Mouse (Mus musculus) hindbrain, embryonic 11.5 days (tissue): ENCODE results near the gene Strbp. TPM values are rescaled to one million over a fixed set of nuclear protein-coding genes. Genes with fewer than 3 reads are reported as not detected.

Experiments used
- ATAC-seq: fragments of 200-750 bp; cut with Nextera tagmentation; 2 replicates; pipeline ENCODE4 v1.8.0; 2017; ENCODE audit warnings: mild to moderate bottlenecking, moderate TSS enrichment, moderate library complexity; ENCODE audit not compliant: low FRiP score
- DNase-seq: peaks from one replicate; pipeline ENCODE4 v3.0.0-alpha.2; 2015; ENCODE audit warnings: low spot score
- H3K27ac ChIP-seq: fragments of 300-500 bp; sonication (generic); 2 replicates; pipeline ENCODE4 v1.5.1; 2014; ENCODE audit warnings: mild to moderate bottlenecking, low read depth, low read length
- H3K27me3 ChIP-seq: fragments of 300-500 bp; sonication (generic); 2 replicates; pipeline ENCODE4 v1.6.1; 2014; ENCODE audit warnings: mild to moderate bottlenecking, low read length, moderate library complexity, mixed read lengths; ENCODE audit not compliant: control insufficient read depth, insufficient read depth
- H3K36me3 ChIP-seq: fragments of 300-500 bp; sonication (generic); 2 replicates; pipeline ENCODE4 v1.6.1; 2014; ENCODE audit warnings: mild to moderate bottlenecking, low read length, moderate library complexity, mixed read lengths; ENCODE audit not compliant: control insufficient read depth, insufficient read depth
- H3K4me1 ChIP-seq: fragments of 300-500 bp; sonication (generic); replicated peaks from 2 replicates; pipeline ENCODE4 v1.6.1; 2014; ENCODE audit warnings: low read length, mixed read lengths; ENCODE audit not compliant: control insufficient read depth, insufficient read depth
- H3K4me2 ChIP-seq: fragments of 300-500 bp; sonication (generic); replicated peaks from 2 replicates; pipeline ENCODE4 v1.6.1; 2014; ENCODE audit warnings: mild to moderate bottlenecking, low read depth, low read length
- H3K4me3 ChIP-seq: fragments of 300-500 bp; sonication (generic); 2 replicates; pipeline ENCODE4 v1.5.1; 2014; ENCODE audit warnings: low read depth, low read length
- H3K9ac ChIP-seq: fragments of 300-500 bp; sonication (generic); 2 replicates; pipeline ENCODE4 v1.6.1; 2014; ENCODE audit warnings: low read depth, low read length
- H3K9me3 ChIP-seq: fragments of 300-500 bp; sonication (generic); 2 replicates; pipeline ENCODE4 v1.6.1; 2016; ENCODE audit warnings: low read length; ENCODE audit not compliant: control insufficient read depth
- WGBS: fragments of 180-500 bp; shearing (Covaris S2); extraction: QIAGEN DNeasy Blood & Tissue Kit; methylation state at CpG from one replicate; pipeline ENCODE4 v1.1.7; 2014; 5-methylcytosine and 5-hydroxymethylcytosine counted together
- polyA plus RNA-seq: library from polyadenylated mRNA; unstranded; fragments of >200 nt; fragmentation: Nextera tagmentation; extraction: Ambion mirVana; gene quantifications from 2 replicates; pipeline ENCODE4 v1.2.1, GENCODE M21; 2014

The Strbp gene
- polyA plus RNA-seq, 1 experiment from 2014 or later: 101 TPM

DNA sequence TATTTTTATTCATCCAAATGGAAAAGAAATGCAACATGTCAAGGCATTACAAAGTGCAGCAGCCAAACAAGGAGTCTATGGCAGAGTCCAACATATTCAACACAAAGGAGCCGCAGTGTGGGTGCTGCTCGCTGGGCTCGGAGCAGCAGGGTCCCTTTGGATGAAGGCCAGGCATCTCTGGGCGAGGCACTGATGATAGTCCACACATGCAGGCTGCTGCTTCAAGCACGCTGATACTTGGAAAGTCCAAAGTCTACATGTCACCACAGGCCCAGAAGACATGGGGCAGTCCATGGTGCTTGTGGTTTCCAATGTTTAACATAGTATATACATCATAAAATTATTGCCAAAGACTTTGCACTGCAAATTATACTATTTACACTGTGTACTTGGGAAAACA is 133.8 kb downstream of the Strbp start:
- 94% methylated on average over 5 of the region's 5 CpGs for WGBS
- Histone ChIP-seq H3K4me1 (no peaks in the 10 kb centered on the region), H3K27ac (no peak overlapping the region), H3K27me3 (no peaks in the 10 kb centered on the region), H3K4me3 (no peak overlapping the region), H3K4me2 (no peak overlapping the region), H3K9me3 (no peaks in the 10 kb centered on the region), H3K9ac (no peak overlapping the region), H3K36me3 (0 out of 2 replicates have a peak, but pooled peaks cover 2% of the 10 kb centered on the region)
- DNase-seq (no peak), ATAC-seq (no peak)

DNA sequence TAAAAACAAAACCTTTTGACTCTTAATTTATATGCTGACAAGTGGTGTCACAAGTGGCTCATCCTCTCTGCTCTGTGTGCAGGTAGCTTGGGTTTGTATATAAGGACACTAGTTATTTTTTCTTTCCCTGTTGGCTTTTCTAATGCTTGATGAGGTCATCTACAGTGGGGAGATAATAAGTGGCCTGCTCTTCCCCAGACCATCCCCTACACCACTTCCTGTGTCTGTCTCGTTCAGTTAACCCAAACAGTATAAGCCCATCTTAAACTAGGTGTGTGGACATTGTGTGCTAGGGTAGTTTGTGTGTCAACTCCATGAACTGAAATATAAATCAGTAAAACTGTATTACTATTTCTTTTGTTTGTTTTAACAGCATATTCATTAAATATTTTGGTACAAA is 137.6 kb downstream of the Strbp start:
- 85% methylated on average over 1 of the region's 1 CpGs for WGBS
- no peak overlapping the region for H3K9ac ChIP-seq
- no peak overlapping the region for H3K4me3 ChIP-seq
- ATAC-seq (no peak), DNase-seq (no peak)
- H3K9me3 ChIP-seq: no peaks in the 10 kb centered on the region
- peaks cover 13% of the 10 kb centered on the region; the same call in 1 of the 2 replicates for H3K36me3 ChIP-seq
- H3K4me1 ChIP-seq: no peaks in the 10 kb centered on the region
- H3K4me2 ChIP-seq: no peak overlapping the region
- no peaks in the 10 kb centered on the region for H3K27me3 ChIP-seq
- H3K27ac ChIP-seq: no peak overlapping the region

GRCm38 (mm10) chr2:37565579-37565978 is 138.1 kb downstream of the Strbp start:
- Histone ChIP-seq H3K9ac (no peak overlapping the region), H3K27ac (no peak overlapping the region), H3K4me3 (no peak overlapping the region), H3K9me3 (no peaks in the 10 kb centered on the region), H3K4me1 (no peaks in the 10 kb centered on the region), H3K27me3 (no peaks in the 10 kb centered on the region), H3K36me3 (peaks cover 13% of the 10 kb centered on the region; the same call in 1 of the 2 replicates), H3K4me2 (no peak overlapping the region)
- ATAC-seq (no peak), DNase-seq (no peak)
- WGBS: 82% methylated on average over 2 of the region's 2 CpGs

DNA sequence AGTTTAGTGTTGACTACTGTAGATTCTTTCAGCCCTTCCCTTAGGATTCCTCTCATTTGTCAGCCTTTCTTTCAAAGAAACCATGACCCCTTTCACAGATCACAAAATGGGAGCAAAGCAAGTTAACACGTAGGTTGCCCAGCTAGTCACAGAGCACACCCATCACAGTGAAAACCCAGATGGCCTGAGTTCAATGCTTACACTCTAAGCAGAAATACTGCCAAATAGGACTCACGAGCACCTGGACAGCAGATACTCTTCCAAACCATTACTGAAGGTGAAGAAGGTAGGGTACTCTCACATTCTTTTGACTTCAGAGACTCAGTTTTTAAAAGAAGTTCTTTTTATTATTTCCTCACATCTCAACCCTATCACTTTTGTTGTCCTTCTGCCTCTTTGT is 147.3 kb downstream of the Strbp start:
- no peak overlapping the region for H3K4me3 ChIP-seq
- DNase-seq: no peak
- peaks cover 5% of the 10 kb centered on the region; the same call in 1 of the 2 replicates for H3K36me3 ChIP-seq
- H3K27ac ChIP-seq: no peak overlapping the region
- 64% methylated on average over 2 of the region's 2 CpGs for WGBS
- ATAC-seq: no peak
- no peaks in the 10 kb centered on the region for H3K4me1 ChIP-seq
- no peak overlapping the region for H3K4me2 ChIP-seq
- no peaks in the 10 kb centered on the region for H3K27me3 ChIP-seq
- H3K9ac ChIP-seq: no peak overlapping the region
- H3K9me3 ChIP-seq: no peaks in the 10 kb centered on the region

DNA sequence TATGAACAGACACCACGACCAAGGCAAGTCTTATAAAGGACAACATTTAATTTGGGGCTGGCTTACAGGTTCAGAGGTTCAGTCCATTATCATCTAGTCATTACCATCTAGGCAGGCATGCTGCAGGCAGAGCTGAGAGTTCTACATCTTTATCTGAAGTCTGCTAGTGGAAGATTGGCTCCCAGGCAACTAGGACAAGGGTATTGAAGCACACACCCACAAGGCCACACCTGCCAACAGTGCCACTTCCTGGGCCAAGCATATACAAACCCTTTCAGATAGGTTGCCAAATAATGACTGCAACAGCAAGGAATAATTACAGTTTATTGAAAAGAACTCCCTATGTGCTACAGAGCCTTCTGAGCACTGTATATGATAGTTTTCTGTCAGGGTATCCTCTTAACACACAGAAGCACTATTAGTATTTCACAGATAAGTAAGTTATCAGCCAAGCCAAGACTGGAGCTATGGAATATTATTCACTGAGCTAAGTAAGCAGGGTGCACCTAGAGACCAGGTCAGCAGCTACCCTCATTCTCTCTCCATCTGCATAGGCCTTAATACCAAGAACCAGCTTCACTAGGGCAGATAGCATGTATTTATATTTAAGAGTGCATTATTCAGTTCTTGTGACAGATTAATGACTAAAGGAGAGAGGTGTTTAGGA is 154.2 kb downstream of the Strbp start:
- DNase-seq (no peak), ATAC-seq (no peak)
- H3K9me3 ChIP-seq: no peaks in the 10 kb centered on the region
- H3K27me3 ChIP-seq: no peaks in the 10 kb centered on the region
- H3K27ac ChIP-seq: no peak overlapping the region
- H3K4me1 ChIP-seq: no peaks in the 10 kb centered on the region
- no peak overlapping the region for H3K4me2 ChIP-seq
- no peaks in the 10 kb centered on the region for H3K36me3 ChIP-seq
- no peak overlapping the region for H3K9ac ChIP-seq
- 90% methylated on average over 1 of the region's 1 CpGs for WGBS
- no peak overlapping the region for H3K4me3 ChIP-seq

GRCm38 (mm10) chr2:37531639-37532038 is 172.0 kb downstream of the Strbp start:
- H3K27me3 ChIP-seq: no peaks in the 10 kb centered on the region
- no peaks in the 10 kb centered on the region for H3K4me1 ChIP-seq
- no peak for DNase-seq
- no peaks in the 10 kb centered on the region for H3K36me3 ChIP-seq
- no peak overlapping the region for H3K4me2 ChIP-seq
- H3K27ac ChIP-seq: no peak overlapping the region
- no peaks in the 10 kb centered on the region for H3K9me3 ChIP-seq
- 90% methylated on average over 3 of the region's 3 CpGs for WGBS
- no peak overlapping the region for H3K4me3 ChIP-seq
- no peak for ATAC-seq
- no peak overlapping the region for H3K9ac ChIP-seq

GRCm38 (mm10) chr2:37530766-37531165 is 172.9 kb downstream of the Strbp start:
- Histone ChIP-seq H3K36me3 (no peaks in the 10 kb centered on the region), H3K9me3 (no peaks in the 10 kb centered on the region), H3K4me1 (no peaks in the 10 kb centered on the region), H3K9ac (no peak overlapping the region), H3K27me3 (no peaks in the 10 kb centered on the region), H3K4me2 (no peak overlapping the region), H3K27ac (no peak overlapping the region), H3K4me3 (no peak overlapping the region)
- 95% methylated on average over 1 of the region's 1 CpGs for WGBS
- DNase-seq (no peak), ATAC-seq (no peak)

- no peak overlapping the region for H3K4me2 ChIP-seq
- ATAC-seq (no peak), DNase-seq (no peak)
- 96% methylated on average over 2 of the region's 2 CpGs for WGBS
- H3K27ac ChIP-seq: no peak overlapping the region
- H3K27me3 ChIP-seq: no peaks in the 10 kb centered on the region
- no peaks in the 10 kb centered on the region for H3K4me1 ChIP-seq
- no peak overlapping the region for H3K4me3 ChIP-seq
- H3K9me3 ChIP-seq: no peaks in the 10 kb centered on the region
- no peaks in the 10 kb centered on the region for H3K36me3 ChIP-seq
- H3K9ac ChIP-seq: no peak overlapping the region
Observed at GRCm38 (mm10) chr2:37529397-37529796, 174.3 kb downstream of the Strbp start.

GRCm38 (mm10) chr2:37527587-37527986 is 176.1 kb downstream of the Strbp start:
- H3K9me3 ChIP-seq: no peaks in the 10 kb centered on the region
- ATAC-seq: no peak
- H3K4me2 ChIP-seq: no peak overlapping the region
- no peaks in the 10 kb centered on the region for H3K4me1 ChIP-seq
- H3K9ac ChIP-seq: no peak overlapping the region
- H3K27me3 ChIP-seq: no peaks in the 10 kb centered on the region
- H3K4me3 ChIP-seq: no peak overlapping the region
- DNase-seq: no peak
- H3K27ac ChIP-seq: no peak overlapping the region
- no peaks in the 10 kb centered on the region for H3K36me3 ChIP-seq
